Mouse (Mus musculus) cerebellum, adult 8-10 months (tissue): ENCODE data around the gene Chd9.
"Not testable (repeated sequence)": the region's sequence is repeated elsewhere in the genome, so short reads cannot be mapped to it uniquely, and the experiment has no call there.

Experiments used
- DNase-seq: peaks from one replicate; pipeline ENCODE4 v3.0.0; 2022

Gene Chd9

DNA sequence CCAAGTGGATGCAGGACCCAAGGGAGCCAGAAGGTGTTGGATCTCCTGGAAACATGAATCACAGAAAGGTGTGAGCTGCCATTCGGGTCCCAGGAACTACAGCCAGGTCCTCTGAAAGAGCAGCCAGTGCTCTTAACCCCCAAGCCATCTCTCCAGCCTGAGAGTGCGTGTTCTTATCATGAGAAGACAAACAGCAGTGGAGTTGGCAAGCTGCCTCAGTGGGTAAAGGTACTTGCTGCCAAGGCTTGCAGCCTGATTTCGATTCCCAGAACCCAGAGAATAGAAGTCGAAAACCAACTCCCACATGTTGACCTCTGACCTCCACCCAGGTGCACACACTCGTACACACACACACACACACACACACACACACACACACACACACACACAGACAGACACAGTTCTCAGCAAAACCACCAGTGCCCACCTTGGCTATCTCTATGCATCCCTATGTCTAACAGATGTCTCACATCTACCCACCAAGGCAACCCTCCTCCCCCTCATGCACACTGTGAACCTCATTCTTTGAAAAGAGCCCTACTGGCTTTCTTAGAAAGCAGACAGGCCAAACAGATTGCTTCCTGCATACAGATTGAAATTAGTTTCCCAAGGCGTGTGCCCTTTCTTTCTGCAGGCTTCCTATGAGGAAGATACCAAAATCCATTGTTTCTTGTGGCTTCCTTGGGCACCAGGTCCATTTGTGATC lies 43.4 kb downstream of the Chd9 start:
- DNase-seq = no peak

DNA sequence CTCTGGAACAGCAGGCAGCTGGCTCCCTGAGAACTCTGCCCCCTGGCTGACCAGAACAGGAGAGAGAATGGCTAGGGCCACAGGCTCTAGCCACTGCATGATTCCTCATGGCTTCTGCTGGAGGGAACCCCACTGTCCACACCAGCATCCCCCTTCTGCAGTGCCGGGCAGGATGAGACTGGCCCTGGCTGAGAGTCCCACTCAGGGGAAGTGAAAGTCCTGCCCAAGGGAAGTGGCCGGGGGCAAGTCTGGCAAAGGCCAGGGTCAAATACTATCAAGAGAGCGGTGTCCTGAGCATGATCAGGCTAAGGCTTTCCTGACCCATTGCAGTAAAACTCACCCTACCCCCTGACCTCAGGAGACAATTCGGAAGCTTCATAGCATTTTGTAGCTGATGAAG lies 44.9 kb downstream of the Chd9 start:
- no peak for DNase-seq

DNA sequence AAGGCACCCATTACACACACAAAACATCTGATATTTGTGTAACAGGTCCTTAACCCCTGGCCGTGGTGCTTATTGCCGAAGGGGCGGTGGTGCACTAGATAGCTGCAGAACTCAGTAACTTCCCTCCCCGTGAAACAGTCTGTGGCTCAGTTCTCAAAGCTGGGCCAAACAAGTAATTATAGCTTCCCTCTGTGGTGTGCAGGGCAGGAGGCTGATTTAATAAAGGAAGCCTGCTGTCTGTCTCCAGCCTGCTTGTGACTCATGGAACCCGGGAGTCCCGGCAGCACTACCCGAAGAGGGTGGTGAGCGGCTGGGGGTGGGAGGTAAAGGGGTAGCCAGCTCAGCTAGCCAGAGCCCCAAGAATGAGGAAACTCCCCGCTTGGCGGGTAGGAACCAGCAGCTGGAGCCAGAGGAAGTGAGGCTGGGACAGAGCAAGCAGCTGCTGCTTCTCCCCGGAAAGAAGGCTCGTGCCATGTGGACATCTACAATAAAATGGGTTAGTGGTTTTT lies 48.1 kb downstream of the Chd9 start:
- DNase-seq = peak; percentile 46

DNA sequence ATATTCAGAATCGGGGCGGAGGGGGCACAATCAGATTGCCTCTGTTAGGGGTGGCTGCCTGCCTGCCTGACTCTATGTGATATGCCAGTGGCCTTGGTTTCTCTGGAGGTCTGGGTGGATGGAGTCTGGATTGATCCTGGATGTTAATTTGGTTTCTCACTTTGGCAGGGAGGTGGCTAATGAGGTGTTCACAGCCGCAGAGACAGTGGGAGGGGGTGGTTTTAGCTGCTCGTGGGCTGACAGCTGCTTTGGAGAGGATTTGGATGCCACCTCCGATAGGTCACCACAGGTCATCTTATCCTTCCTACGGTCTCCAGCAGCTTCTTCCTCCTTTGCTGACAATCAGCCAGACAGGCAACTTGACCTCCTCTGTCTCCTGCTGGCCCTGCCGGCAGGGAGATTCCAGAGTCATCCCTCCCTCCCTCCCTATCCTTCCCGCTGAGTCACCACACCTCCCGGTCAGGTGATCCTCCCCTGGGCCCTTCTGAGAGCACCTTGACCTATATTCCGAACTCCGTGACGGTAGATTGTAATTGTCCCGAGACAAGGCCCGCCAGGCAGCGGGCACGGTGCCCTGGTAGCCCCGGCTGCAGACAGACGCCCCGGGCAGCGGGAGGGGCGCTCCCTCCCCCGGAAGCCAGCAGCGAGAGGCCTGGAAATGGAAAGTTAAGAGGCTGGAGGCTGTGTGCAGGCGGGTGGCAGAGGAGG lies 48.7 kb downstream of the Chd9 start:
- peak; percentile 73 for DNase-seq

DNA sequence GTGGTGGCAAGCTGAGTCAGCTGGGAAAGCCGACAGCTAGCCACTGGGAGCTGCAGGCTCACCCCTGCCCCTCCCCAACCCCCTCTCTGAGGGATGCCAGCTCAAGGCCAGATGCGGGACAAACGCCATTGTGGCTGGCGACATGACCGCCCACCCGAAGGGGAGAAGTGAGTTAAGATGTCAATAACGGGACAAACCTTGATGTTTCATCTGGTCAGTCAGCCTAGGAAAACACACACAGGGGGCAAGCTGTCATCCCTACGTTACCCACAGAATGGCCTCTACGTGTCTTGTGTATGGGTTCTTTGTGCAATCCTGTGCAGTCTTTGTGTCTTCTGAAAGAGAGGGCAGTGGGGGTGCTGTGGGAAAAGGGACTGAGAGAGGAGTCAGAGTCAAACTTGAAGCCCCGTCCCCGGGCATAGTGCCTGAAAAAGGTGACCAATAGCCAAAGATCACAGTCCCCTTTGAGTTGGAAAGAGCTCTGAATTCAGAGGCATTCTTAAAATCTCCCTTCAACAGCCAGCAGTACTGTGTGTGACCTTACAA lies 49.4 kb downstream of the Chd9 start:
- no peak for DNase-seq

DNA sequence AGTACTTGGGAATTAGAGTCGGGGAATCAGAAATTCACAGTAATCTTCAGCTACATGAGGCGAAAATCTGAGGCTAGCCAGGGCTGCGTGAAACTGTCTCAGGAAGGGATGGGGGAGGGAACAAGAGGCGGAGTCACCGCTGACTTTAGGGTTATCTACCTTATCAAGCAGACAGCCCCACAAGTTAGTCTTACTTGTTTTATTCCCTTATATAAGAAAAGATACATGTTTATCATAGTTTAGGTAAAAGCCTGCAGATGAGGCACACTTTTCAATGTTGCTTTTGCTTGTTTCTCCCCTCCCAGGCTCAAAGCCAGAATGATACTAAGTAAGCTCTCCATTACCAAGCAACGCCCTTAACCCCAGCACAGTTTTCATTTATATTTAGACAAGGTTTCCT lies 50.4 kb downstream of the Chd9 start:
- DNase-seq = no peak

DNA sequence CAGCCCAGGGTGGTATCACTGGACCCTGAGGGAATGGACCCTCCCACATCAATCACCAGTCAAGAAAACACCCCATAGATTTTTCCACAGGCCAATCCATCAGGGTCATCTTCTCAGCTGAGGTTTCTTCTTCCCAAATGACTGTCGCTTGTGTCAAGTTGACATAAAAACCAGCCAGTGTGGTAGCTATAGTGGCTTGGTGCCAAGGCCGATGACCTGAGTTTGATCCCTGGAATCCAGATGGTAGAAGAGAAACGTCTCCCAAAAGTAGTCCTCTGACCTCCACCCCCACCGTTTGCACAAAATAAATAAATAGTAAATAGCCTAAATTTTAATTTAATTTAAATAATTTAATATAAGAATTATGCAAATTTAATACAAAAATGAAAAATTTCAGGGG lies 51.9 kb downstream of the Chd9 start:
- DNase-seq = no peak

DNA sequence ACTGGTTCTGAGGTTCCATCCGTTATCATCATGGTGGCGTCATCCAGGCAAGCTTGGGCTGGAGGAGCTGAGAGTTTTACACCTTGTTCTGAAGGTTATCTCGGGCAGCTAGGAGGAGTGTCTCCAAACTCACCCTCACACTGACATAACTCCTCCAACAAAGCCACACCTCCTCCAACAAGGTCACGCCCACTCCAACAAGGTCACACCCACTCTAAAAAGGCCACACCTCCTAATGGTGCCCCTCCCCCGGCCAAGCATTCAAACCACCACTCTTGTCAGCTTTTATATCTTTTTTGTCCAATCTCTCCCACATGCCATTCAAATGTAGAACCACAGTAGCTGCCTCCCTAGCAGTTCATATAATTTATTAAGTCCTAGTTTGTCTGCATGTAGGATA lies 53.0 kb downstream of the Chd9 start:
- DNase-seq = no peak

DNA sequence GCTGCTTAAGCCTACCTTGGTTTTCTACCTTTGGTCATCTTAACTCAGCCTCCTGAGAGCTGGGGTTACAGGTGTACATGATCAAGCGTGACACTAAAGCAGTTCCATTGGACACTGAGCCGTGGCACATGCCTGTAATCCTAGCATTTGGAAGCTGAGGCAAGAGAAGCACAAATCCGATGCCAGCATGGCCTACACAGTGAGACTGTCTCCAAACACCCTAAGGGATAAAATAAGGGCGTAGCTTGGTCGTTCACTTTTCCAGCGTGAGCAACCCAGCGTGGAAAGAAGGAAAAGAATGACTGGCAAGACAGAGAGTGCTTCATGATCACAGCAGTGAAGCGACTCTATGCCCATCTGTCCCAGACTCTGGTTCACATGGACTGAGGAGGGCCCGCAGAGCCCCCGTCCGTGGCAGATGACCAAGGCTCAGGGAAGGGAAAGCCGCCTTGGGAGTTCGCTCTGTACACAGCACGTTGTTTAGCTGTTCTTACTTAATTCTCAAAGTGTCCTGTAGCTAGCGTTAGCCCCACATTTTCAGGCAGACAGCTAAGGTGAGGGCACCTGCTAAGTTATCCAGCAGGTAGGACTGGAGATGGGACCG lies 54.0 kb downstream of the Chd9 start:
- no peak for DNase-seq

DNA sequence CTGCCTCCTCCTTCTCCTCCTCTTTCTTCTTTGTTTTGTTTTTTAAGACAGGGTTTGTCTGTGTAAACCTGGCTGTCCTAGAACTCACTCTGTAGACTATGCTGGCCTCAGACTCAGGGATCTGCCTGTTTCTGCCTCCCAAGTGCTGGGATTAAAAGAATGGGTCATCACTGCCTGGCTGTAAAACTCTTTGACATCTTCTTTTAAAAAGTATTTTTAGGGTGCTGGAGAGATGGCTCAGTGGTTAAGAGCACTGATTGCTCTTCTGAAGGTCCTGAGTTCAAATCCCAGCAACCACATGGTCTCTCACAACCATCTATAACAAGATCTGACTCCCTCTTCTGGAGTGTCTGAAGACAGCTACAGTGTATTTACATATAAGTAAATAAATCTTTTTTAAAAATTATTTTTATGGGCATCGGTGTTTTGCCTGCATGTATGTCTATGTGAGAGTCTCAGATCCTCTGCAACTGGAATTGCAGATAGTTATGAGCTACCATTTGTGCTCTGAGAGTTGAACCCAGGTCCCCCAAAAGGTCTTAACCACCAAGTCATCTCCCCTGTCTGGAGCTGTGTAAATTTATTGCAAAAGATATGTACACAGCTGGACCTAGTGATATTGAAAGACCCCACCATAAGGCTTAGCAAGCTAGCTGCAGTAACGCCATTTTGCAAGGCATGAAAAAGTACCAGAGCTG lies 57.7 kb downstream of the Chd9 start:
- no peak for DNase-seq

DNA sequence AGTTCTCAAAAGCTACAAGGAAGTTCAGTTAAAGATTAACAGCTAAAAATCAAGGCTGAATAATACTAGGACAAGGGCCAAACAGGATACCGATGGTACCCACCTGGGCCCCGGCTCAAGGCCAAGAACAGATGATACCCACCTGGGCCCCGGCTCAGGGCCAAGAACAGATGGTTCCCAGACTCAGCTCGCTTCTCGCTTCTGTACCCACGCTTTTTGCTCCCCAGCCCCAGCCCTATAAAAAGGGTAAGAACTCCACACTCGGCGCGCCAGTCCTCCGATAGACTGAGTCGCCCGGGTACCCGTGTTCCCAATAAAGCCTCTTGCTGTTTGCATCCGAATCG lies 58.2 kb downstream of the Chd9 start:
- DNase-seq = not testable (repeated sequence)

DNA sequence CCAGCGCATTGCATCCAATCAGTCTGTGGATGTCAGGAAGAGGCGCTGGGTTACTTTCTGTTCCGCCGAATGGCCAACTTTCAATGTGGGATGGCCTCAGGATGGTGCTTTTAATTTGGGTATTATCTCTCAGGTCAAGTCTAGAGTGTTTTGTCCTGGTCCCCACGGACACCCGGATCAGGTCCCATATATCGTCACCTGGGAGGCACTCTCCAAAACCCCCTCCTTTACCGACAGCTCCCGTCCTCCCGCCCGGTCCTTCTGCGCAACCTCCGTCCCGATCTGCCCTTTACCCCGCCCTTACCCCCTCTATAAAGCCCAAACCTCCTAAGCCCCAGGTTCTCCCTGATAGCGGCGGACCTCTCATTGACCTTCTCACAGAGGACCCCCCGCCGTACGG lies 59.2 kb downstream of the Chd9 start:
- not testable (repeated sequence) for DNase-seq

DNA sequence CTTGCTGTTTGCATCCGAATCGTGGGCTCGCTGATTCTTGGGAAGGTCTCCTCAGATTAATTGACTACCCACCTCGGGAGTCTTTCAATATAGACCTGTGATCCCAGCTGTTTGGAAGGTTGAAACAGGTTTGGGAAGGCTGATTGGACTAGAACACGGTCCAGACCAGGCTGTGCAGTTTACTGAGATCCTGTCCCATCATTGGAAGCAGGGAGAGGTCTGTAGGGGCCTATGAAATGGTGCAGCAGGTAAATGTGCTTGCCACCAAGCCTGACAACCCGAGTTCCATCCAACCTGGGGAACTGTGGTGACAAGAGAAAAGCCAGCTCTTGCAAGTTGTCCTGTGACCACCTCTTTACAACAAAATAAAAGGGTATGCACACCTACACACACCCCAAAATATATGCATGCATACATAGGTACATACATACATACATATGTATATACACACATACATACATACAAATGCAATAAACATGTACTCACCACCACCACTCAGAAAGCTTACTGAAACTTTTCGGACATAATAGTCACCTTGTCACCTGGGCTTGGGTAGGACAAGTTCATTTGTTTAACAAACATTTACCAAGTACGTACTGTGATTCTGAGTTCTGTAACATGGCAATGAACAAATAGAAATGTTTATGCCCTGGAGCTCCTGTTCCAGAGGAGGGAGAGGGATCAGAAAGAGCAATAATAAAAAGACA lies 63.9 kb downstream of the Chd9 start:
- no peak for DNase-seq

DNA sequence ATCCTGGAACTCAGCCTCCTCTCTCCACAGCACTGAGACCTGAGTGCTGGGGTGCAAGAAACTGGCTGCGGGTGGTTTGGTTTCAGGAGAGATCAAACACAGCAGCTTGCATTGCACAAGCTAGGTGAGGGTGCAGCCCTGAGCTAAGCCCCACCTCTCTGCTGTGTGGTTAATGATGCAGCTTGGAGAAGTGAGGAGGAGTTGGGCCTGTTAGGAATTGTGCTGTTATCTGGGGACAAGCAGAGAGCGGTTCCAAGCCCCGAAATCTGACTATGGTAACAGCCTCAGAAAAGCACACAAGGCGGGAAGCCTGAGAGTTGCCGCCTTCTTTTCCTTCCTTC lies 64.4 kb downstream of the Chd9 start:
- no peak for DNase-seq

DNA sequence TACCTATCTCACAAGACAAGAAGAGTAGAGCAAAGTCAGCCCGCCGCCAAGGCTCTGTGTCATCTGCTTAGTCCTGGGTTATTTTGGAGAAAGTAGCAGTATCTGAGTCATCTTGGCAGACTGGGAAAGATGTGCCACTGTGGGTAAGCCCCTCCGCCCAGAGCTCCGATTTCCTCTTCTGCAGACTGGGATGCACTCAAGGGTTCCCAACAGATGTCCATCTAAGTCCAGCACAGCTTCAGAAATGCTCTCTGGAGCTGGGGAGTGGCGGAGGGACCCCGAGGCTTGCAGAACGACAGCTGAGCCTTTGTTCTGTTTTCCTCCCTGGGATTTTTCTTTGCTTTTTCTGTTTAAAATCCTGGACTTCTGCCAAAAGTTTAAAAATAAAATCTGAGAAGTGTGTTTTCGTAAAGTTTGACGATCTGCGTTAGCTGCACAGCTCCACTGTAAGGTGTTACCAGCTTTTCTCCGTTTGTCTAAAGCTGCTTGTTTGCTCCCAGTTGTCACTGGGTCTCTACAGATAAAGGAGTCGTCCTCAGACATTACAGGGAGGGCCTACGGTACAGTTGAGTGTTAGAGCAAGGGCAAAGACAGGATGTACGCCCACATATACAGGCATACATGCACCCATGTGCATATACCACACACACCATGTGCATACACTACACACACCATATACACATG lies 66.2 kb downstream of the Chd9 start:
- no peak for DNase-seq

DNA sequence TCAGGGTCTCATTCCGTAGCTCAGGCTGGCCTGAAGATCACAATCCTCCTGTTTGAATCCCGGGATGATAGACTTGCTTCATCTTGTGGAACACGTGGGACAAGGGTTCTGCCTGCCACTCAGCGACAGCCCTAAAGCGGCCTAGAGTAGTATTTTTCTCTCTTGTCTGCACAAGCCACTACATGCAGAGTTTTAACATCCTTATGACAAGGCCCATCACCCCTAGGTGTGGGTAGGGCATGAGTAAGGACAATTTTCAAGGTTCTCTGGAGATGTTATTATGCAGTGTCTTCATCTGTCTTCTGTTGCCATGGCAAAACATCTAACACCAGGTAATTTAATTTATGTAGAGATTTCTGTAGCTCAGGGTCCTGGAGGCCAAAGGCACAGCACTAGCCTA lies 69.2 kb downstream of the Chd9 start:
- DNase-seq = no peak

DNA sequence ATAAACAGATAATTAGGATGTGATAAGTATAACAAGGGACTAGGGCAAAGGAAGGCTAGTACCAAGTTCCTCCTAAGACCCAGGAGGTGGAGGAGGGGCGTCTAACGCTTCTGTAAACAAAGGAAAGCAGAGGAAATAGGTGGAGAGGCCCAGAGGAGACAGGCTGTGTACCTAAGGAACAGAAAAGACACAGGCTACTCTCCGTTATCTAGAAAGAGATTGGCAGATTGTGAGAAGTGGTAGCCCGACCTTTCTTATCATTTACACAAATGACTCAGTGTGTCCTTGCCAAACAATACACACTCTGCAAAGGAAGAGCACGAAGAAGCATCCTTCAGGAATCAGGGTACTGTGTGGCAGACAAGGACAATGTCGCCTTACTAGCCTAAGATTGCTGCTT lies 70.4 kb downstream of the Chd9 start:
- no peak for DNase-seq

DNA sequence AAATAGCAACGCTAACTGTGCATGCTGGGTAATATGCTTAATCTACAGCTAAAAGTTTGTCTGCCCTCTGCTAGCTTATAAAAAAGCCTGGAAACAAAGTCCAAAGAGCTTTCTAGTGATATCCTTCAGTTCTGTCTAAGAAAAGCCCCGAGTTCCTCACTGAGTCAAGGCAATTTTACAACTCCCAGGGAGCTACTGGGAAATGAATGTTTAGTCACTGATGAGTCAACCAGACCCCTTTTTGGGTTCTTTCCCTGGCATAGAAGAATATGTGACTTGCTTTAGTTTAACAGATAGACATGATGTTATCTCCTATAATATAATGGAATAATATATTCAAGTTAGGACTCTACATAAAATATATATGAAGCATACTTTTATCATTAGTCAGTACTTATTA lies 73.8 kb downstream of the Chd9 start:
- DNase-seq = no peak

DNA sequence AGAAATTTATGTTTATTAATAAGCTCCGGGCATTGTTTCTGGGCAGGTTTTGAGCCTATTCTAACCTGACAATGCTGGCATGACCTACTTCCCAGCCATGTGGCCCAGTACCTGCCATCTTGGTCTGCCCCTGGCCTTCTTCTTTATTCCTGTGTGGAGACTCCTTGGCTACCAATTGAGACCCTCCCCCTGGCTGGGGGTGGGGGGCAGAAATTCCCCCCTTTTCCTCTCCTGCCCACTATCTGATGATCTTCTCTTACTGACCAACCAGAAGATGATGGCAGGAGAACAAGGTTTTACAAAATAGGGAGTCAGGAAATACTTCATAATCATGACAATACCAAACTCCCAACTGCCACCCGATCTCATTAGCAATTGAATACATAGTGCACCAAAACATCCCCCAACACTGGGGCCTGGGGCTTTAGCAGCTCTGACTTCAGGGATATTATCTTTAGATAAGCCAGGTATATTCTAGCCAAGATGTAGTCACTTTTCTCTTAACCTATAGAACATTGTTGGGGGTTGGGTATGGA lies 76.1 kb downstream of the Chd9 start:
- no peak for DNase-seq

DNA sequence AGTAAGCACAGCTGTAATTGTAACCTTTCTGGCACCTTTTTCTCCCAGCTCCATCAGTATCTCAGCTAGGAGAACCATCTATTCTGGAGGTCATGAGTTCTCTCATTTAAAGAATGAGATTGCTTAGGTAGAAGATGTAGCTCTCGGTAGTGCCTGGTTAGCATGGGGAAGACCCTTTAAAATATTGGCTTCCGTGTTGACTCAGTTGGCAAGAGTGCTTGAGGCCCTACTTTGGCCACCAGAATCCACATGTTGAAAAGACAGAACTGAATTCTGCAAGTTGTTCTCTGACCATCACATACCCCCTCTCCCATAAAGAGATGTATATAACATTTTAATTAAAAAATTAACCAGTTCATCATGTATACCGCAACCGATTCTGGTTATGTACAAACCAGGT lies 78.8 kb downstream of the Chd9 start:
- no peak for DNase-seq

DNA sequence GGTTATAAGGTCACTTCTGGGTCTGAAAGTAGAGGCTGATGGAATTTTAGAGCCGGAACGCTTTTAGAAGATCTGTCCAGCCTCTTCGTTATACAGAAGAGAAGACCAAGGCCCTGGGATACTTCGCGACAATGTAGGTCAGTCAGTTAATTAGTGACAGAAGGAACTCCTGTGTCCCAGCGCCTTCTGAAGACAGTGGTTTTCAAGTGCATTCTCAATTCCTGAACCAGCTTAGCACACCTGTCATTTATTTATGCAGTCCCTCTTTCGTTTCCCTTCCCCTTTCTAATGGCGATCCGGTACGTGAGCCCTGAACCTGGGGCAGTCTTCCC lies 79.3 kb downstream of the Chd9 start:
- DNase-seq = no peak
